Mouse (Mus musculus) CD4-positive, CD25-positive, alpha-beta regulatory T cell, adult 2 months (primary cell): ENCODE measurements at regions not wholly inside any gene's neighbourhood (a gene's known extent, or its start where the extent isn't known, plus 50 kb on each side); places are given as distances from the start of the nearest gene placed in this dataset.

Experiments used
- DNase-seq: peaks from one replicate; pipeline ENCODE4 v3.0.0-alpha.2; 2012; ENCODE audit warnings: low read depth, low spot score

DNA sequence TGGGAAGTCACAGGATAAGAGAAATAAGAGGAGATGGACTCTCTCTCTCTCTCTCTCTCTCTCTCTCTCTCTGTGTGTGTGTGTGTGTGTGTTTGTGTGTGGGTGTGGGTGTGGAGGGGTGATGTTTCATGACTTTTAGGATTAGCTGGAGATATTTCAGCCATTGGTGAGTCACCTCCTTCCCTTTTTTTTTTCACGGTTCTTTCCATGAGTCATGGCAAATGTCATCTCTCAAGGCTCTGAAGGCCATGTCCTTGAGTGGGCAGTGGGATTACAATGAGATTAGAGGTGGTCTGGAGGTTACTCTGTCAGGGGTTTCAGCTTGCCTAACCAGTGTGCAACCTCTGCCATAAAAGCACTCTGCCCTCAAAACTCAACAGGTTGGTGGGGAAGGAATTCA is 329.3 kb downstream of the Phkb start:
- no peak for DNase-seq

DNA sequence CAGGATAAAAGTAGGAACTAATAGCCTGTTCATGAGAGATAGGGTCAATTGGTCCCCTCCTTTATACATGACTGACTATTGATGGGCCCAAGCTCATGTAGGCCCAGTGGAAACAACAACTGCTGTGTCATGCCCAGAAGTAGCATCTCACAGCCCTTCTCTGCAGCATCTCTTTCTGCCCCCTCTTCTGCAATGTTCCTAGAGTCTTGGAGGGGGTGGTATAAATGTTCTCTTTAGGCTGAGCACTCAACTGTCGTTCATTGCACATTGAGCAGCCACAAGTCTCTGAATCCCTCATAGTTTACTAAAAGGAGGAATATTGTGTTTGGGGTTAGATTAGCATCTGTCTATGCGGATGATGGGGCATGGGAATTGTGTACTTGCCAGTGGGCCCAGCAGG is 324.1 kb downstream of the Phkb start:
- no peak for DNase-seq

DNA sequence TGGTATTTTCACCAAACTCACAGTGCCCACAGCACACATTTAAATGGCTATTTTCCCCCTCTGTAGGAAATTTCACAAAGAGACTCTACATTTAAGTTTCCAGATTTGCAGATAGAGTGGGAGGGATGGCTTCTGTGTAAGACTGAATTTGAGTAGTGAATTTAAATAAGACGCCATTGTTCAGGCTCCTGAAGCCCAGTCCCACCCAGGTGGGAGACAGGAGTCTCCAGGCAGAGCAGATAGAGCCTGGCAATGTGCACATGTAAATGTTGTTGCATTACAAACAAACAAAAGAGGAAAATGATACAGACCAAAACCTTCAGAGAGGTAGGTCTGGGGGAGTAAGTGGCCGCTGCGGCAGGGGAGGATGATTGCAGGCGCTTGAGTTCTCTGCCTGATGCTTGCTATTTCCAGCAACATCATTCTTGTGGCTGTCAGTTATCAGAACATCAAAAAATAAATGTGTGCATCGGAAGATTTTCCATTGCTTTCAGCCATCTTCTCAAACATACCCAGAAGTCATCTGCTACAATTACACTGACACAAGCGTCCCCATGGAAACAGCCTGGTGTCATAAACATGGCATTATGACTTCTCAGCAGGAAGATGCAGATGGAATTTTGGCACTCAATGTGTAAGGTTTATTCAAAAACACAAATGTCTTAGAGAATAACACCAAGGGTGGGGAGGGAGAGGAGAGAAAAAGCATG is 318.5 kb downstream of the Phkb start:
- DNase-seq: no peak

DNA sequence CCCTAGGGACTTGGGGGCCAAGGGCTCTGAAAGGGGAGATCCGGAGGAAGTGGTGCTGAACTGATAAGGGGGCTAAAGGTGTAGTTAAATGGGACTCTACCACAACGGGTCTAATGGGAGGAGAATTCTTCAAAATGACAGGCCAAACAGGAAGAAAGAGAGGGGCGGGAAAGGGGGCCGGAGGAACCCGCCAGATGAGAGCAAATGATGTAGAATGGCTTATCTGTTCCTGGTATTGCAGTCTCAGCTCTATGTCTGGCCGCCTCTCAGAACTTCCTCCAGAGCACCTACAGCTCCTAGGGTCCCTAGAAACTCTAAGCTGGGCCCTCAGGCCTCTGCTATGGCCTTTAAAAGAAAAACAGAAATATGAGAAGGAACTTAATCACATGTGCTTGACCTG is 306.8 kb downstream of the Phkb start:
- no peak for DNase-seq

GRCm38 (mm10) chr8:86125244-86125643 is 284.5 kb downstream of the Phkb start:
- DNase-seq: no peak

DNA sequence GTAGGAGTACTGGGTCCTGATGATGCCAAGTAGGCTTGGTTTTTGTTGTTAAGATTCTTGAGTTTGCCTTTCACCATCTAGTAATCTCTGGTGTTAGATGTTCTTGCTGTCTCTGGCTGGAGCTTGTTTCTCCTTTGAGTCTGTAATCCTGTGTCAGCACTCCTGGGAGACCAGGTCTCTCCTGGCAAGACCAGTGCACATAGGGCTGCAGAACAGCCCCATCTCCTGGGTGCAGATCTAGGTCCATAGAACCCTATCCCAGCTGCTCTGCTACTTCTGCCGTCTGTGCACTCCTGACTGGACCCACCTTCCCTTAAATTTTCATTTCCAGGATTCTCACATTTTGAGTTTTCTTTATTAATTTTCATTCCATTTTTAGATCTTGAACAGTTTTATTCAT is 283.9 kb downstream of the Phkb start:
- DNase-seq: no peak
